18 mouse cellular contexts compared by ENCODE assay signal in the genomic region with DNA sequence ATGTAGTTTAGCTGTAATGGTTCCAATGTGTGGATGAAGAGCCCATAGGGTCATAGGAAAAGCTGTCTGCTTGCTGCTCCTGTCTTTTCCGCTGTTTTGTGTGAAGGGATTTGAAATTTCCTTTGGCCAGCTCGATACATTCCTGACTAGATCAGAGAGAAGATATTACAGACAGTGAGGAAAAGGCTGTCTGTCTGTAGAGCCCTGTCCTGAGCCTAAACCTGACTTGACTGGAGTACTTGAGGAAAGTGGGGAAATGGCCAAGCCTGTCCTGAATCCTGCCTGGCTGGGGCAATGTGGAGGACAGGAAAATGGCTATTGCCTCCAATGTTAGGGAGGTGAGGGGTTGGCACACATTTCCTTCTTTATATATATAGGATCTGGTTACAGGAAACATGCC.
A peak's percentile ranks its signal among the peaks of the same experiment; 100 is the strongest.
DNase-seq lines count a peak whose midpoint lies in the region; ATAC-seq and TF ChIP-seq lines count a peak whose summit lies in the region.
"Had no signal": no experiment of that assay in that cellular context is flagged by ENCODE, and none has a peak within 500 bp of the region (broad histone marks: within the 10 kb centered on the region; RNA-seq: fewer than 3 reads in every experiment).

No protein-coding gene starts in this region.

- no peak overlapping the region for H3K4me2 ChIP-seq in embryonic facial prominence, embryonic 14.5 days (ENCODE audit: low read depth, low read length)
- H3K4me2 ChIP-seq in lung, postnatal 0 days (replicated peaks; ENCODE audit: low read depth, low read length): no peak overlapping the region
- no peak overlapping the region for H3K4me2 ChIP-seq in kidney, embryonic 14.5 days (replicated peaks; ENCODE audit: low read depth, low read length)
- H3K4me2 ChIP-seq: embryonic facial prominence, embryonic 15.5 days; hindbrain, embryonic 13.5 days; intestine, embryonic 15.5 days had no signal

- H3K4me3 ChIP-seq in embryonic facial prominence, embryonic 14.5 days (ENCODE audit: low read depth, low read length): no peak overlapping the region
- no peak overlapping the region for H3K4me3 ChIP-seq in embryonic facial prominence, embryonic 10.5 days
- H3K4me3 ChIP-seq in lung, postnatal 0 days (ENCODE audit: low read depth, low read length): no peak overlapping the region
- no peak overlapping the region for H3K4me3 ChIP-seq in lung, adult 2 months (replicated peaks; ENCODE audit: extremely low read depth, low read depth, low read length)
- no peak overlapping the region for H3K4me3 ChIP-seq in kidney, embryonic 14.5 days (ENCODE audit: low read length)
- H3K4me3 ChIP-seq: embryonic facial prominence, embryonic 15.5 days; hindbrain, embryonic 13.5 days; intestine, embryonic 15.5 days; myocyte had no signal

- no peaks in the 10 kb centered on the region for H3K36me3 ChIP-seq in embryonic facial prominence, embryonic 14.5 days (ENCODE audit: control insufficient read depth, insufficient read depth, low read length)
- no peaks in the 10 kb centered on the region for H3K36me3 ChIP-seq in embryonic facial prominence, embryonic 10.5 days (replicated peaks)
- H3K36me3 ChIP-seq in lung, postnatal 0 days (ENCODE audit: insufficient read depth, low read length): no peaks in the 10 kb centered on the region
- H3K36me3 ChIP-seq in kidney, embryonic 14.5 days (ENCODE audit: control insufficient read depth, insufficient read depth, low read length): no peaks in the 10 kb centered on the region
- H3K36me3 ChIP-seq: embryonic facial prominence, embryonic 15.5 days; hindbrain, embryonic 13.5 days; intestine, embryonic 15.5 days had no signal

- no peak overlapping the region for H3K9ac ChIP-seq in embryonic facial prominence, embryonic 14.5 days (ENCODE audit: low read depth, low read length)
- H3K9ac ChIP-seq in lung, postnatal 0 days (replicated peaks; ENCODE audit: low read depth): no peak overlapping the region
- no peak overlapping the region for H3K9ac ChIP-seq in kidney, embryonic 14.5 days (ENCODE audit: low read depth, low read length)
- H3K9ac ChIP-seq: embryonic facial prominence, embryonic 15.5 days; hindbrain, embryonic 13.5 days; intestine, embryonic 15.5 days; liver, postnatal 0 days had no signal

- peak; percentile 53; the same call in 1 of the 2 replicates for ATAC-seq in embryonic facial prominence, embryonic 14.5 days (ENCODE audit: low read depth)
- no peak for ATAC-seq in lung, postnatal 0 days
- no peak for ATAC-seq in kidney, embryonic 14.5 days (ENCODE audit: low FRiP score, low TSS enrichment)
- ATAC-seq: intestine, embryonic 15.5 days; liver, postnatal 0 days had no signal

- TF ChIP-seq POLR2A in lung, adult 2 months (IDR thresholded peaks at IDR 0.05; ENCODE audit: borderline replicate concordance, extremely low read depth, low read depth, low read length): no peak

- H3K4me1 ChIP-seq in embryonic facial prominence, embryonic 14.5 days (ENCODE audit: control insufficient read depth, insufficient read depth, low read length): peaks cover 8% of the 10 kb centered on the region; the same call in 1 of the 2 replicates
- peaks cover 12% of the 10 kb centered on the region for H3K4me1 ChIP-seq in embryonic facial prominence, embryonic 10.5 days
- no peaks in the 10 kb centered on the region for H3K4me1 ChIP-seq in lung, postnatal 0 days (ENCODE audit: insufficient read depth, low read depth, low read length)
- H3K4me1 ChIP-seq in lung, adult 2 months (ENCODE audit: control insufficient read depth, insufficient read depth, low read length): peaks cover 6% of the 10 kb centered on the region
- H3K4me1 ChIP-seq in kidney, embryonic 14.5 days (ENCODE audit: control insufficient read depth, insufficient read depth, low read length): no peaks in the 10 kb centered on the region
- H3K4me1 ChIP-seq: hindbrain, embryonic 13.5 days; intestine, embryonic 15.5 days had no signal

- no peaks in the 10 kb centered on the region for H3K9me3 ChIP-seq in embryonic facial prominence, embryonic 14.5 days (ENCODE audit: control insufficient read depth, low read length)
- H3K9me3 ChIP-seq in embryonic facial prominence, embryonic 10.5 days: no peaks in the 10 kb centered on the region
- no peaks in the 10 kb centered on the region for H3K9me3 ChIP-seq in lung, postnatal 0 days (ENCODE audit: low read length)
- no peaks in the 10 kb centered on the region for H3K9me3 ChIP-seq in kidney, embryonic 14.5 days (ENCODE audit: control insufficient read depth, low read length)
- H3K9me3 ChIP-seq: embryonic facial prominence, embryonic 15.5 days; hindbrain, embryonic 13.5 days; intestine, embryonic 15.5 days had no signal

- no peak for TF ChIP-seq CTCF in lung, postnatal 0 days (IDR thresholded peaks at IDR 0.05)
- TF ChIP-seq CTCF in lung, adult 2 months (IDR thresholded peaks at IDR 0.05; ENCODE audit: insufficient read depth, low read length): no peak

- DNase-seq in embryonic facial prominence, embryonic 14.5 days (ENCODE audit: low spot score): peak; percentile 51
- no peak for DNase-seq in embryonic facial prominence, embryonic 10.5 days (ENCODE audit: low spot score)
- DNase-seq in lung, postnatal 0 days (ENCODE audit: low spot score): peak; percentile 28
- DNase-seq in lung, adult 2 months: no peak
- DNase-seq in kidney, postnatal 36 days: peak; percentile 22 to 41
- no peak for DNase-seq in testis, postnatal 10 days (ENCODE audit: low spot score)
- DNase-seq in ovary, postnatal 36 days (ENCODE audit: low spot score): no peak
- DNase-seq: adrenal gland, postnatal 10 days; cerebellum, adult 11 months; cerebellum, postnatal 14 days; liver, postnatal 0 days; midbrain, embryonic 14.5 days; thymus, postnatal 36 days had no signal

- H3K27me3 ChIP-seq in embryonic facial prominence, embryonic 14.5 days (replicated peaks; ENCODE audit: control insufficient read depth, insufficient read depth, low read length): no peaks in the 10 kb centered on the region
- H3K27me3 ChIP-seq in embryonic facial prominence, embryonic 10.5 days (replicated peaks; ENCODE audit: low read depth, poor library complexity, severe bottlenecking): no peaks in the 10 kb centered on the region
- H3K27me3 ChIP-seq in lung, postnatal 0 days (replicated peaks; ENCODE audit: insufficient read depth, low read length): no peaks in the 10 kb centered on the region
- no peaks in the 10 kb centered on the region for H3K27me3 ChIP-seq in kidney, embryonic 14.5 days (ENCODE audit: control insufficient read depth, insufficient read depth, low read length)
- H3K27me3 ChIP-seq: embryonic facial prominence, embryonic 15.5 days; hindbrain, embryonic 13.5 days; intestine, embryonic 15.5 days had no signal

- 49% methylated on average over 2 of the region's 2 CpGs for WGBS in embryonic facial prominence, embryonic 14.5 days
- WGBS in embryonic facial prominence, embryonic 10.5 days: 70% methylated on average over 2 of the region's 2 CpGs
- 47% methylated on average over 2 of the region's 2 CpGs for WGBS in lung, postnatal 0 days
- WGBS in lung, adult 2 months: 52% methylated on average over 2 of the region's 2 CpGs
- 62% methylated on average over 2 of the region's 2 CpGs for WGBS in kidney, embryonic 14.5 days

- TF ChIP-seq EP300 in lung, postnatal 0 days (IDR thresholded peaks at IDR 0.05): no peak

- H3K27ac ChIP-seq in embryonic facial prominence, embryonic 14.5 days (replicated peaks; ENCODE audit: low read depth, low read length): peak overlapping the region; percentile 52; the same call in 1 of the 2 replicates
- no peak overlapping the region for H3K27ac ChIP-seq in embryonic facial prominence, embryonic 10.5 days (replicated peaks)
- 0 out of 2 replicates have a peak overlapping the region, but pooled peaks have one; percentile 6 for H3K27ac ChIP-seq in lung, postnatal 0 days (ENCODE audit: low read length)
- peak overlapping the region; percentile 42; the same call in 1 of the 2 replicates for H3K27ac ChIP-seq in kidney, embryonic 14.5 days (ENCODE audit: low read depth, low read length)
- H3K27ac ChIP-seq: embryonic facial prominence, embryonic 15.5 days; hindbrain, embryonic 13.5 days; intestine, embryonic 15.5 days had no signal

Comparison
In these comparisons a context has a peak if more than half of its experiments do, and no peak if none do; other contexts are left out.
1. DNase-seq: peak in embryonic facial prominence, embryonic 14.5 days (single experiment), lung, postnatal 0 days (single experiment) and kidney, postnatal 36 days (2 of 2); none in embryonic facial prominence, embryonic 10.5 days (single experiment), lung, adult 2 months (single experiment), testis, postnatal 10 days (single experiment) and ovary, postnatal 36 days (single experiment).